Mouse (Mus musculus) c-Kit-negative CD71-positive TER-119-positive erythroid progenitor cells, embryonic 14.5 days (primary cell): ENCODE results near the gene Shisa7.
A peak's percentile ranks its signal among the peaks of the same experiment; 100 is the strongest.
"Not testable (repeated sequence)": the region's sequence is repeated elsewhere in the genome, so short reads cannot be mapped to it uniquely, and the experiment has no call there.

Experiments
- DNase-seq: peaks from one replicate; pipeline ENCODE4 v3.0.0-alpha.2; 2013; ENCODE audit warnings: low read depth, low spot score

The Shisa7 gene

GRCm38 (mm10) chr7:4844917-4845309 is 417 bp upstream of the Shisa7 start:
- DNase-seq: no peak

GRCm38 (mm10) chr7:4843604-4844244 is 772 bp downstream of the Shisa7 start:
- no peak for DNase-seq

GRCm38 (mm10) chr7:4842634-4843131 is 1.8 kb downstream of the Shisa7 start:
- no peak for DNase-seq

- no peak for DNase-seq
Observed at GRCm38 (mm10) chr7:4842077-4842476, 2.4 kb downstream of the Shisa7 start.

GRCm38 (mm10) chr7:4837639-4838038 is 6.9 kb downstream of the Shisa7 start:
- DNase-seq: no peak

GRCm38 (mm10) chr7:4836351-4836792 is 8.1 kb downstream of the Shisa7 start:
- DNase-seq: no peak

- no peak for DNase-seq
Observed at GRCm38 (mm10) chr7:4835631-4836327, 8.7 kb downstream of the Shisa7 start.

GRCm38 (mm10) chr7:4830476-4830875 is 14.0 kb downstream of the Shisa7 start:
- no peak for DNase-seq

GRCm38 (mm10) chr7:4825365-4825764 is 19.1 kb downstream of the Shisa7 start:
- DNase-seq: no peak

GRCm38 (mm10) chr7:4822162-4822907 is 22.2 kb downstream of the Shisa7 start:
- DNase-seq: no peak

- DNase-seq: no peak
Observed at GRCm38 (mm10) chr7:4821690-4822089, 22.8 kb downstream of the Shisa7 start.

- not testable (repeated sequence) for DNase-seq
Observed at GRCm38 (mm10) chr7:4820925-4821324, 23.6 kb downstream of the Shisa7 start.

GRCm38 (mm10) chr7:4816559-4816958 is 27.9 kb downstream of the Shisa7 start:
- no peak for DNase-seq

GRCm38 (mm10) chr7:4813105-4813791 is 31.2 kb downstream of the Shisa7 start:
- DNase-seq: no peak

- peak; percentile 98 for DNase-seq
Observed at GRCm38 (mm10) chr7:4812303-4813104, 32.0 kb downstream of the Shisa7 start, which contains the start of gene Ube2s. Gene Ube2s (minus strand): TSS chr7:4812590.

- DNase-seq: no peak
Observed at GRCm38 (mm10) chr7:4811842-4812302, 32.6 kb downstream of the Shisa7 start.

- DNase-seq: not testable (repeated sequence)
Observed at GRCm38 (mm10) chr7:4811131-4811530, 33.4 kb downstream of the Shisa7 start.

- DNase-seq: no peak
Observed at GRCm38 (mm10) chr7:4806716-4807115, 37.8 kb downstream of the Shisa7 start.

GRCm38 (mm10) chr7:4802247-4802646 is 42.2 kb downstream of the Shisa7 start:
- no peak for DNase-seq

GRCm38 (mm10) chr7:4795767-4796433 is 48.6 kb downstream of the Shisa7 start:
- no peak for DNase-seq
